Mouse (Mus musculus) neutrophil, adult 59 days (primary cell): ENCODE results near the gene Rpl39l. TPM values are rescaled to one million over a fixed set of nuclear protein-coding genes. Genes with fewer than 3 reads are reported as not detected.

Source experiments
- total RNA-seq, 2 experiments: library from RNA; stranded (reverse); gene quantifications; 1 replicate in 1 of 2; 2 replicates in 1 of 2; pipeline ENCODE4 v1.2.4; 2023

Gene Rpl39l
- not detected for total RNA-seq

GRCm38 (mm10) chr16:10170005-10170404, at the start of gene Rpl39l:
Gene Rpl39l, plus strand, starts transcription at chr16:10170226.

GRCm38 (mm10) chr16:10192679-10193506, 22.9 kb downstream of the Rpl39l start, which contains the start of gene Atf7ip2:
Gene Atf7ip2, plus strand, starts transcription at chr16:10192712.

Other genes with a start within 250 kb of the Rpl39l start
- gene Grin2a, start 174.7 kb upstream of the Rpl39l start, total RNA-seq = not detected
- not detected for gene Atf7ip2, start 22.5 kb downstream of the Rpl39l start, total RNA-seq
- gene Emp2, start 143.7 kb downstream of the Rpl39l start, total RNA-seq = not detected
- gene Tekt5, start 225.3 kb downstream of the Rpl39l start, total RNA-seq = not detected
- gene Nubp1, start 241.7 kb downstream of the Rpl39l start, total RNA-seq = 10 to 100 TPM; 17.9 to 19.6 TPM